Mouse (Mus musculus): ENCODE measurements around the gene Ctsd. TPM values are rescaled to one million over a fixed set of nuclear protein-coding genes. Genes with fewer than 3 reads are reported as not detected.
"Not testable (repeated sequence)": the region's sequence is repeated elsewhere in the genome, so short reads cannot be mapped to it uniquely, and the experiment has no call there.

Gene Ctsd
- total RNA-seq, 1 experiment = 535 TPM

DNA sequence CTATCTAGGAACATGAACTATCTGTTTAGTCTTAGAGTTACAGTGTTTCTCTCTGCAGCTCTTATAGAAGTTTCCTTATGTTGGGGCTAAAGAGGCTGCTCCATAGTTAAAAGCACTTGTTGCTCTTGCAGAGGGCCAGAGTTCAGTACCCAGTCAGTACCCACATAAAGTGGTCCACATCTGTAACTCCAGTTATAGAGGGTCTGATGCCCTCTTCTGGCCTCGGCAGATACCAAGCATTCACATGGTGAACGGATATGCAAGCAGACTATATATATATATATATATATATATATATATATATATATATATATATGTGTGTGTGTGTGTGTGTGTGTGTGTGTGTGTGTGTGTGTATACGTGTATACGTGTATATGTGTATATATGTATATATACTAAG, 20.1 kb upstream of the Ctsd start:
- H3K9ac ChIP-seq (ENCODE audit: insufficient read depth, low read depth, low read length, poor library complexity, severe bottlenecking) = no peak overlapping the region
- DNase-seq (ENCODE audit: low read depth, low spot score) = no peak
- no peak overlapping the region for H3K4me3 ChIP-seq (ENCODE audit: insufficient read depth in 1 of 2, low read depth in 1 of 2, low read length in 2 of 2, poor library complexity in 1 of 2, severe bottlenecking in 1 of 2)
- peaks cover 1 to 4% of the 10 kb centered on the region in 2 experiments; a peak in 1 of 4 replicates for H3K4me1 ChIP-seq (ENCODE audit: control insufficient read depth in 2 of 2, insufficient read depth in 2 of 2, low read length in 2 of 2, poor library complexity in 1 of 2)
- no peak for TF ChIP-seq HCFC1 (IDR thresholded peaks at IDR 0.05; ENCODE audit: borderline replicate concordance, insufficient read depth, low read length)
- TF ChIP-seq ZC3H11A (IDR thresholded peaks at IDR 0.05; ENCODE audit: borderline replicate concordance, low read depth, low read length) = no peak
- no peak for TF ChIP-seq ZNF384 (IDR thresholded peaks at IDR 0.05; ENCODE audit: low read depth, low read length)
- no peak for TF ChIP-seq CHD2 (IDR thresholded peaks at IDR 0.05; ENCODE audit: low read depth, low read length)
- no peak for TF ChIP-seq MAFK (IDR thresholded peaks at IDR 0.05; ENCODE audit: insufficient read depth, low read depth, low read length)
- H3K36me3 ChIP-seq (ENCODE audit: control insufficient read depth, insufficient read depth, low read length, poor library complexity, severe bottlenecking) = no peaks in the 10 kb centered on the region
- no peak overlapping the region for H3K27ac ChIP-seq (ENCODE audit: insufficient read depth, low read depth, low read length, poor library complexity, severe bottlenecking)
- no peaks in the 10 kb centered on the region for H3K9me3 ChIP-seq (ENCODE audit: control insufficient read depth, insufficient read depth, low read depth, low read length)
- in situ Hi-C loops (cut with MboI; ENCODE audit: low sequenced_read_pairs in 2 of 2, unreplicated experiment in 2 of 2) = no loop called here

DNA sequence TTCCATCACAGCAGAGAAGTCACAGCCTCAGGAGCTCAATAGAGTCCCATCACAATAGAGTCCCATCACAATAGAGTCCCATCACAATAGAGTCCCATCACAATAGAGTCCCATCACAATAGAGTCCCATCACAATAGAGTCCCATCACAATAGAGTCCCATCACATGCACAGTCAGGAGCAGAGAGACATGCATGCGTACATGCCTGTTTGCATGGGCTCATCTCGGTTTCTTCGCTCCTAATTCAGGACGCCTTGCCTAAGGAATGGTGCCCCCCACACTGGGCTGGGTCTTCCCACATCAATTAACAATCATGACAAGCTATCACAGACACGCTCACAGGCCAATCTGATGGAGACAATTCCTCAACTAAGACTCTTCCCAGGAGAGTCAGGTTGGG, 17.3 kb upstream of the Ctsd start:
- H3K9ac ChIP-seq (ENCODE audit: insufficient read depth, low read depth, low read length, poor library complexity, severe bottlenecking); H3K9me3 ChIP-seq (ENCODE audit: control insufficient read depth, insufficient read depth, low read depth, low read length): not testable (repeated sequence)

DNA sequence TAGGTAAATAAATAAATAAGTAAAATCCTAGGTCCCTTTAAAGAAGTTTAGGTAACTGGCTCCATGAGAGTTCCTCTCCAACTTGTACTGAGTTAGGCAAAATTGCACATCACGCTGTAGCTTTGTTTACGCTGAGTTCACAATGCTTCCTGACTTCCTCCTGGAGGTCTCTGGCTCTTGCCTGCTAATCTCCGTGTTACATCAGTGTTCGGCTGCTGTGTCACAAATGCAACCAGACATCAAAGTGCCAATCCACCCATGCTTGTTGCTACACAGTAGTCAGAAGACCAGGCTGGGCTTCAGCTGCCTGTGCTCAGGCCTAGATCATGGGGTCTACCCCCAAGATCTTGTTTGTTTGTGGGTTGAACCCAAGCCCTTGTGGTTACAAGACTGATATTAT, 15.8 kb upstream of the Ctsd start:
- no peak for DNase-seq (ENCODE audit: low read depth, low spot score)
- TF ChIP-seq ZC3H11A (IDR thresholded peaks at IDR 0.05; ENCODE audit: borderline replicate concordance, low read depth, low read length) (no peak), HCFC1 (IDR thresholded peaks at IDR 0.05; ENCODE audit: borderline replicate concordance, insufficient read depth, low read length) (no peak), MAFK (IDR thresholded peaks at IDR 0.05; ENCODE audit: insufficient read depth, low read depth, low read length) (no peak), ZNF384 (IDR thresholded peaks at IDR 0.05; ENCODE audit: low read depth, low read length) (no peak), CHD2 (IDR thresholded peaks at IDR 0.05; ENCODE audit: low read depth, low read length) (no peak)
- in situ Hi-C loops (cut with MboI; ENCODE audit: low sequenced_read_pairs in 2 of 2, unreplicated experiment in 2 of 2) = no loop called here
- Histone ChIP-seq H3K4me1 (ENCODE audit: control insufficient read depth in 2 of 2, insufficient read depth in 2 of 2, low read length in 2 of 2, poor library complexity in 1 of 2) (peaks cover 1 to 12% of the 10 kb centered on the region in 2 experiments; a peak in 1 of 4 replicates), H3K9me3 (ENCODE audit: control insufficient read depth, insufficient read depth, low read depth, low read length) (no peaks in the 10 kb centered on the region), H3K36me3 (ENCODE audit: control insufficient read depth, insufficient read depth, low read length, poor library complexity, severe bottlenecking) (no peaks in the 10 kb centered on the region), H3K4me3 (ENCODE audit: insufficient read depth in 1 of 2, low read depth in 1 of 2, low read length in 2 of 2, poor library complexity in 1 of 2, severe bottlenecking in 1 of 2) (no peak overlapping the region), H3K27ac (ENCODE audit: insufficient read depth, low read depth, low read length, poor library complexity, severe bottlenecking) (no peak overlapping the region), H3K9ac (ENCODE audit: insufficient read depth, low read depth, low read length, poor library complexity, severe bottlenecking) (no peak overlapping the region)

More for the DNA sequence above, 17.3 kb upstream of the Ctsd start:
- in situ Hi-C loops (cut with MboI; ENCODE audit: low sequenced_read_pairs in 2 of 2, unreplicated experiment in 2 of 2); H3K4me3 ChIP-seq (ENCODE audit: insufficient read depth in 1 of 2, low read depth in 1 of 2, low read length in 2 of 2, poor library complexity in 1 of 2, severe bottlenecking in 1 of 2); H3K36me3 ChIP-seq (ENCODE audit: control insufficient read depth, insufficient read depth, low read length, poor library complexity, severe bottlenecking); DNase-seq (ENCODE audit: low read depth, low spot score); H3K27ac ChIP-seq (ENCODE audit: insufficient read depth, low read depth, low read length, poor library complexity, severe bottlenecking): not testable (repeated sequence)
- peaks cover 1 to 12% of the 10 kb centered on the region in 2 experiments; a peak in 1 of 4 replicates for H3K4me1 ChIP-seq (ENCODE audit: control insufficient read depth in 2 of 2, insufficient read depth in 2 of 2, low read length in 2 of 2, poor library complexity in 1 of 2)

- Histone ChIP-seq H3K36me3 (ENCODE audit: control insufficient read depth, insufficient read depth, low read length, poor library complexity, severe bottlenecking) (no peaks in the 10 kb centered on the region), H3K27ac (ENCODE audit: insufficient read depth, low read depth, low read length, poor library complexity, severe bottlenecking) (no peak overlapping the region), H3K4me3 (ENCODE audit: insufficient read depth in 1 of 2, low read depth in 1 of 2, low read length in 2 of 2, poor library complexity in 1 of 2, severe bottlenecking in 1 of 2) (no peak overlapping the region), H3K4me1 (ENCODE audit: control insufficient read depth in 2 of 2, insufficient read depth in 2 of 2, low read length in 2 of 2, poor library complexity in 1 of 2) (peaks cover 1 to 12% of the 10 kb centered on the region in 2 experiments; a peak in 1 of 4 replicates), H3K9me3 (ENCODE audit: control insufficient read depth, insufficient read depth, low read depth, low read length) (no peaks in the 10 kb centered on the region), H3K9ac (ENCODE audit: insufficient read depth, low read depth, low read length, poor library complexity, severe bottlenecking) (no peak overlapping the region)
- DNase-seq (ENCODE audit: low read depth, low spot score) = no peak
- no peak for TF ChIP-seq HCFC1 (IDR thresholded peaks at IDR 0.05; ENCODE audit: borderline replicate concordance, insufficient read depth, low read length)
- TF ChIP-seq ZNF384 (IDR thresholded peaks at IDR 0.05; ENCODE audit: low read depth, low read length) = no peak
- no peak for TF ChIP-seq CHD2 (IDR thresholded peaks at IDR 0.05; ENCODE audit: low read depth, low read length)
- no peak for TF ChIP-seq MAFK (IDR thresholded peaks at IDR 0.05; ENCODE audit: insufficient read depth, low read depth, low read length)
- TF ChIP-seq ZC3H11A (IDR thresholded peaks at IDR 0.05; ENCODE audit: borderline replicate concordance, low read depth, low read length) = no peak
- in situ Hi-C loops (cut with MboI; ENCODE audit: low sequenced_read_pairs in 2 of 2, unreplicated experiment in 2 of 2) = no loop called here
Observed at GRCm38 (mm10) chr7:142400750-142401142, 12.9 kb upstream of the Ctsd start.

GRCm38 (mm10) chr7:142400112-142400749, 12.4 kb upstream of the Ctsd start:
- H3K9me3 ChIP-seq (ENCODE audit: control insufficient read depth, insufficient read depth, low read depth, low read length) = no peaks in the 10 kb centered on the region
- no peak overlapping the region for H3K9ac ChIP-seq (ENCODE audit: insufficient read depth, low read depth, low read length, poor library complexity, severe bottlenecking)
- no peak for DNase-seq (ENCODE audit: low read depth, low spot score)
- H3K27ac ChIP-seq (ENCODE audit: insufficient read depth, low read depth, low read length, poor library complexity, severe bottlenecking) = no peak overlapping the region
- no peaks in the 10 kb centered on the region for H3K36me3 ChIP-seq (ENCODE audit: control insufficient read depth, insufficient read depth, low read length, poor library complexity, severe bottlenecking)
- no peak overlapping the region for H3K4me3 ChIP-seq (ENCODE audit: insufficient read depth in 1 of 2, low read depth in 1 of 2, low read length in 2 of 2, poor library complexity in 1 of 2, severe bottlenecking in 1 of 2)
- peaks cover 1 to 12% of the 10 kb centered on the region in 2 experiments; a peak in 1 of 4 replicates for H3K4me1 ChIP-seq (ENCODE audit: control insufficient read depth in 2 of 2, insufficient read depth in 2 of 2, low read length in 2 of 2, poor library complexity in 1 of 2)
- TF ChIP-seq ZNF384 (IDR thresholded peaks at IDR 0.05; ENCODE audit: low read depth, low read length) (no peak), ZC3H11A (IDR thresholded peaks at IDR 0.05; ENCODE audit: borderline replicate concordance, low read depth, low read length) (no peak), MAFK (IDR thresholded peaks at IDR 0.05; ENCODE audit: insufficient read depth, low read depth, low read length) (no peak), HCFC1 (IDR thresholded peaks at IDR 0.05; ENCODE audit: borderline replicate concordance, insufficient read depth, low read length) (no peak), CHD2 (IDR thresholded peaks at IDR 0.05; ENCODE audit: low read depth, low read length) (no peak)
- in situ Hi-C loops (cut with MboI; ENCODE audit: low sequenced_read_pairs in 2 of 2, unreplicated experiment in 2 of 2) = no loop called here
